Mouse (Mus musculus) G1E (cell line): ENCODE results near the gene Ccdc167. TPM values are rescaled to one million over a fixed set of nuclear protein-coding genes. Genes with fewer than 3 reads are reported as not detected.

Experiments
- ATAC-seq: 2 replicates; pipeline ENCODE4 v1.8.0; 2016; ENCODE audit warnings: mild to moderate bottlenecking; ENCODE audit not compliant: insufficient number of reproducible peaks, poor library complexity, low FRiP score, severe bottlenecking; ENCODE audit errors: extremely low read depth
- DNase-seq: peaks from one replicate; pipeline ENCODE4 v3.0.0; 2012; ENCODE audit warnings: low spot score
- H3K27me3 ChIP-seq: 2 replicates; pipeline ENCODE4 v1.6.1; 2012; ENCODE audit warnings: mild to moderate bottlenecking, low read length, inconsistent platforms; ENCODE audit not compliant: insufficient read depth
- H3K36me3 ChIP-seq: replicated peaks from 2 replicates; pipeline ENCODE3; 2012; ENCODE audit warnings: mild to moderate bottlenecking, inconsistent platforms
- H3K4me1 ChIP-seq: 2 replicates; pipeline ENCODE4 v1.6.1; 2012; ENCODE audit warnings: low read depth, low read length, inconsistent platforms, mixed read lengths; ENCODE audit not compliant: insufficient read depth
- H3K4me3 ChIP-seq: 2 replicates; pipeline ENCODE4 v1.5.1; 2012; ENCODE audit warnings: low read depth, mild to moderate bottlenecking, inconsistent platforms, low read length, moderate library complexity, mixed read lengths
- H3K9me3 ChIP-seq: replicated peaks from 2 replicates; pipeline ENCODE4 v1.6.1; 2012; ENCODE audit warnings: inconsistent platforms
- CTCF ChIP-seq: IDR thresholded peaks from 2 replicates; pipeline ENCODE4 v1.5.1; 2012; ENCODE audit warnings: low read depth, low read length, inconsistent platforms, mixed read lengths
- GATA1 ChIP-seq: IDR thresholded peaks from 2 replicates; pipeline ENCODE4 v1.6.1; 2012; ENCODE audit warnings: borderline replicate concordance, low read length, inconsistent platforms, mixed read lengths
- GATA2 ChIP-seq: IDR thresholded peaks from 2 replicates; pipeline ENCODE4 v1.6.1; 2012; ENCODE audit warnings: low read depth, low read length, inconsistent platforms, borderline replicate concordance
- POLR2AphosphoS5 ChIP-seq: IDR thresholded peaks from 2 replicates; pipeline ENCODE4 v1.6.1; 2012; ENCODE audit warnings: low read depth, low read length, inconsistent platforms; ENCODE audit not compliant: insufficient replicate concordance
- TAL1 ChIP-seq: conservative IDR thresholded peaks from 2 replicates; pipeline ENCODE4 v1.6.1; 2012; ENCODE audit warnings: low read depth, low read length, inconsistent platforms, mixed read lengths
- polyA plus RNA-seq: library from polyadenylated mRNA; stranded (reverse); fragments of >175 nt; gene quantifications from 2 replicates; pipeline ENCODE4 v1.2.3, GENCODE M21; 2012
- total RNA-seq, 2 experiments: library from RNA; stranded (forward) in 1 of 2; stranded (reverse) in 1 of 2; fragments of 200-1000 nt in 1 of 2; fragments of >200 nt in 1 of 2; fragmentation: Nextera tagmentation in 1 of 2; gene quantifications; 2 replicates each; pipeline ENCODE4 v1.2.3; 2014 to 2017

The Ccdc167 gene
- total and polyA plus RNA-seq, 3 experiments, result 8.7 to 16.3 (median 13.2) TPM

- Histone ChIP-seq H3K4me3 (no peak overlapping the region), H3K4me1 (peaks cover 87% of the 10 kb centered on the region), H3K36me3 (peaks cover 100% of the 10 kb centered on the region), H3K27me3 (no peaks in the 10 kb centered on the region), H3K9me3 (no peaks in the 10 kb centered on the region)
- DNase-seq (no peak), ATAC-seq (no peak)
- TF ChIP-seq GATA2 (no peak), TAL1 (no peak), CTCF (no peak), POLR2AphosphoS5 (no peak), GATA1 (no peak)
These were observed 13.7 kb downstream of the Ccdc167 start for GRCm38 (mm10) chr17:29702938-29703710.

GRCm38 (mm10) chr17:29700573-29700972, 16.3 kb downstream of the Ccdc167 start:
- Histone ChIP-seq H3K9me3 (no peaks in the 10 kb centered on the region), H3K36me3 (peaks cover 98% of the 10 kb centered on the region), H3K27me3 (no peaks in the 10 kb centered on the region), H3K4me1 (peaks cover 64% of the 10 kb centered on the region), H3K4me3 (no peak overlapping the region)
- TF ChIP-seq GATA2 (no peak), CTCF (no peak), TAL1 (no peak), GATA1 (no peak), POLR2AphosphoS5 (no peak)
- ATAC-seq (no peak), DNase-seq (no peak)

GRCm38 (mm10) chr17:29698421-29698820, 18.4 kb downstream of the Ccdc167 start:
- Histone ChIP-seq H3K27me3 (no peaks in the 10 kb centered on the region), H3K4me1 (peaks cover 54% of the 10 kb centered on the region), H3K4me3 (no peak overlapping the region), H3K36me3 (peaks cover 98% of the 10 kb centered on the region), H3K9me3 (no peaks in the 10 kb centered on the region)
- ATAC-seq, result no peak
- TF ChIP-seq POLR2AphosphoS5 (no peak), GATA2 (no peak), GATA1 (no peak), CTCF (no peak), TAL1 (no peak)
- no peak for DNase-seq

- TF ChIP-seq CTCF, result no peak
- no peak for ATAC-seq
- H3K27me3 ChIP-seq, result no peaks in the 10 kb centered on the region
- peaks cover 89% of the 10 kb centered on the region for H3K36me3 ChIP-seq
- DNase-seq, result no peak
- peaks cover 43% of the 10 kb centered on the region for H3K4me1 ChIP-seq
- H3K4me3 ChIP-seq, result no peak overlapping the region
- no peaks in the 10 kb centered on the region for H3K9me3 ChIP-seq
These were observed 19.9 kb downstream of the Ccdc167 start for GRCm38 (mm10) chr17:29696940-29697339.

GRCm38 (mm10) chr17:29694516-29694915, 22.3 kb downstream of the Ccdc167 start:
- TF ChIP-seq CTCF (no peak), TAL1 (no peak), GATA1 (no peak), GATA2 (no peak), POLR2AphosphoS5 (no peak)
- Histone ChIP-seq H3K36me3 (peaks cover 89% of the 10 kb centered on the region), H3K9me3 (no peaks in the 10 kb centered on the region), H3K27me3 (no peaks in the 10 kb centered on the region), H3K4me1 (peaks cover 41% of the 10 kb centered on the region), H3K4me3 (no peak overlapping the region)
- ATAC-seq (no peak), DNase-seq (no peak)

GRCm38 (mm10) chr17:29693571-29693970, 23.3 kb downstream of the Ccdc167 start:
- TF ChIP-seq GATA2 (no peak), TAL1 (no peak), POLR2AphosphoS5 (no peak)
- Histone ChIP-seq H3K9me3 (peaks cover 3% of the 10 kb centered on the region), H3K4me1 (peaks cover 42% of the 10 kb centered on the region), H3K36me3 (peaks cover 85% of the 10 kb centered on the region), H3K27me3 (no peaks in the 10 kb centered on the region), H3K4me3 (no peak overlapping the region)
- no peak for ATAC-seq
- no peak for DNase-seq
